Comparison of ENCODE assay signal across 16 mouse cellular contexts in genomic region chr9:65046993-65047392, GRCm38 (mm10). TPM values are rescaled to one million over a fixed set of nuclear protein-coding genes. Genes with fewer than 3 reads are reported as not detected.
"Had no signal": no experiment of that assay in that cellular context is flagged by ENCODE, and none has a peak within 500 bp of the region (broad histone marks: within the 10 kb centered on the region; RNA-seq: fewer than 3 reads in every experiment).

No protein-coding gene starts in this region.

- H3K4me2 ChIP-seq: neural tube, embryonic 15.5 days; stomach, embryonic 15.5 days had no signal

- DNase-seq: retina, postnatal 1 day; right cerebral cortex, adult 18-20 months; right cerebral cortex, postnatal 14 days; right cerebral cortex, postnatal 25 days; right cerebral cortex, postnatal 4 days; spleen, adult 18-20 months; thymus, adult 18-20 months; thymus, adult 2 months; thymus, postnatal 14 days; thymus, postnatal 25 days; thymus, postnatal 36 days; thymus, postnatal 4 days had no signal

- H3K4me1 ChIP-seq: neural tube, embryonic 15.5 days; stomach, embryonic 15.5 days had no signal

- H3K4me3 ChIP-seq: neural tube, embryonic 15.5 days; stomach, embryonic 15.5 days had no signal

- H3K9ac ChIP-seq: neural tube, embryonic 15.5 days; stomach, embryonic 15.5 days had no signal

- H3K27me3 ChIP-seq: neural tube, embryonic 15.5 days; stomach, embryonic 15.5 days had no signal

- H3K9me3 ChIP-seq: neural tube, embryonic 15.5 days; stomach, embryonic 15.5 days had no signal

- H3K27ac ChIP-seq: neural tube, embryonic 15.5 days; stomach, embryonic 15.5 days; stomach, postnatal 0 days had no signal

RNA-seq across cellular contexts. Expression of gene Igdcc4, which starts 54.3 kb away (rescaled TPM):
- total RNA-seq: neutrophil, adult 5-6 weeks had no signal
